Mouse (Mus musculus) liver, embryonic 16.5 days (tissue): ENCODE measurements around the gene Egr4. TPM values are rescaled to one million over a fixed set of nuclear protein-coding genes. Genes with fewer than 3 reads are reported as not detected.

ENCODE experiments used
- ATAC-seq: fragments of 200-750 bp; cut with Nextera tagmentation; 2 replicates; pipeline ENCODE4 v1.8.0; 2017; ENCODE audit warnings: low read depth, mild to moderate bottlenecking, moderate number of reproducible peaks, moderate library complexity
- H3K27ac ChIP-seq: fragments of 300-500 bp; sonication (generic); 2 replicates; pipeline ENCODE4 v1.5.1; 2014; ENCODE audit warnings: mild to moderate bottlenecking, low read length
- H3K27me3 ChIP-seq: fragments of 300-500 bp; sonication (generic); 2 replicates; pipeline ENCODE4 v1.6.1; 2014; ENCODE audit warnings: low read depth, low read length, mixed read lengths; ENCODE audit not compliant: control insufficient read depth, insufficient read depth
- H3K36me3 ChIP-seq: fragments of 300-500 bp; sonication (generic); 2 replicates; pipeline ENCODE4 v1.6.1; 2014; ENCODE audit warnings: mild to moderate bottlenecking; ENCODE audit not compliant: control insufficient read depth, insufficient read depth
- H3K4me1 ChIP-seq: fragments of 300-500 bp; sonication (generic); 2 replicates; pipeline ENCODE4 v1.6.1; 2014; ENCODE audit warnings: low read depth, low read length, mixed read lengths; ENCODE audit not compliant: control insufficient read depth
- H3K4me2 ChIP-seq: fragments of 300-500 bp; sonication (generic); 2 replicates; pipeline ENCODE4 v1.6.1; 2014; ENCODE audit warnings: low read depth, low read length, mixed read lengths
- H3K4me3 ChIP-seq: fragments of 300-500 bp; sonication (generic); 2 replicates; pipeline ENCODE4 v1.5.1; 2014; ENCODE audit warnings: low read depth, mild to moderate bottlenecking, low read length
- H3K9ac ChIP-seq: fragments of 300-500 bp; sonication (generic); 2 replicates; pipeline ENCODE4 v1.6.1; 2014; ENCODE audit warnings: low read depth, low read length
- H3K9me3 ChIP-seq: fragments of 300-500 bp; sonication (generic); replicated peaks from 2 replicates; pipeline ENCODE4 v1.6.1; 2016; ENCODE audit warnings: low read length; ENCODE audit not compliant: control insufficient read depth
- WGBS: fragments of 180-500 bp; shearing (Covaris S2); extraction: QIAGEN DNeasy Blood & Tissue Kit; methylation state at CpG from one replicate; pipeline ENCODE4 v1.1.7; 2014; ENCODE audit not compliant: insufficient replicate concordance; 5-methylcytosine and 5-hydroxymethylcytosine counted together
- polyA plus RNA-seq: library from polyadenylated mRNA; unstranded; fragments of >200 nt; fragmentation: Nextera tagmentation; extraction: Ambion mirVana; gene quantifications from 2 replicates; pipeline ENCODE4 v1.2.1, GENCODE M21; 2015

Gene Egr4
- polyA plus RNA-seq, 1 experiment from 2014 or later = not detected

DNA sequence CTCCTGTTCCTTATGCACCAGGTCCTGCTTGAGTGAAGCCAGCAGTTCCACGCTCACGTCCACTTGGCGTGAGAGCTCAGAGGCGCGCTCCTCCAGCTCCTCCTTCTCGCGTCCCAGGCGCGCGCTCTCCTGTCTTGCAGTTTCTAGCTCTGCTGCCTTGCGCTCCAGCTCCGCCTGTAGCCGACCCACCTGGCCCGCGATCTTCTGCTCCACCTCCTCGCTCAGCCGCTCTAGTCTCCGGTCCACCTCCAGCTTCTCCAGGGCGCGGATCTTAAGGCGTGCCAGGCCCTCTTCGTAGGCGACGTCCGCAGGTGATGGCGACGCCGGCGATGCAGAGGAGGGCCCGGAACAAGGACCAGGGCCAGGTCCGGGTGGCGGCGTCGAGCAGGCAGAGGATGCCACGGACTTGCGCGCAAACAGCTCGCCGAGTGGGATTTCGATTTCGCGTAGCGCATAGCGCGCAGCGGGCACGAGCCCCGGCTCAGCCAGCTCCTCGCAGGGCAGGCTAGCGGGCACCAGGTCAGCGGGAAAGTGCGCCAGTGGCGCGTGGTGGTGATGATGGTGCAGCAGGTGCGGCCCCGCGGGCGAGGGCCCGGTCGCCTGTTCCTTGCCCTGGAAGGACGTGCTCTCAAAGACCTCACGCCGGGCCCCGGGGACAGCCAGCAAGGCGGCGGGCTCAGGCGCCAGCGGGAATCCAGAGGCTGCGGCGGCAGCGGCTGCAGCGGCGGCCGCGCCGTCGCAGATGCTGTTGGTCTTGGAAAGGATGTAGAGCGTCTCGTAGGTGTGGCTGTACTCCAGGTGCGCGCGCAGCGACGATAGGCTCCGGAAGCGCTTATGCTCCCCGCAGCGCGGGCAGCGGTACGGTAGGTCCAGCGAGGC, 29.3 kb downstream of the Egr4 start:
- 0 out of 2 replicates have a peak overlapping the region, but pooled peaks have one; percentile 1 for H3K4me2 ChIP-seq
- no peak for ATAC-seq
- H3K27me3 ChIP-seq = peaks cover 35% of the 10 kb centered on the region
- 6% methylated on average over 92 of the region's 92 CpGs for WGBS
- H3K4me3 ChIP-seq = peak overlapping the region; percentile 11; the same call in 1 of the 2 replicates
- no peaks in the 10 kb centered on the region for H3K36me3 ChIP-seq
- no peak overlapping the region for H3K9ac ChIP-seq
- H3K27ac ChIP-seq = no peak overlapping the region
- H3K4me1 ChIP-seq = no peaks in the 10 kb centered on the region; the same call in 1 of the 2 replicates
- H3K9me3 ChIP-seq = no peaks in the 10 kb centered on the region

DNA sequence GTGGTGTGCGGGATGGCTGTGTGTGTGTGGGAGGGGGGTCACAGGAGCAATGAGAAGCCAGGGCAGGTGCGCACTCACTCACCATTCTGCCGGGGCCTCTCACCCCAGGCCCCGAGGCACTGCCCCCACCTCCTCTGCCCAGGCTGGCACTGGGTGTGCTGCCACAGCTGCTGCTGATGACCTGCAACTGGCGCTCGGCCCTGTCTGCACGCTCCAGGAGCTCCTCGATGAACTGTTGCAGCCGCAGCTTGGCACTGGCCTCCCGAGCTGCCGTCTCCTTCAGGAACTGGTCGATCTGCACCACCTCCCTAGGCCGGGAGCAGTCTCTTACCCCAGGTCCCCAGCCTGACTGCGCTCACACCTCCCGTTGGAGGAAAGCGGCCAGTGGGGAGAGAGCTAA, 32.7 kb downstream of the Egr4 start:
- Histone ChIP-seq H3K27ac (no peak overlapping the region), H3K4me3 (no peak overlapping the region), H3K9ac (no peak overlapping the region), H3K36me3 (no peaks in the 10 kb centered on the region), H3K4me1 (no peaks in the 10 kb centered on the region; the same call in 1 of the 2 replicates), H3K4me2 (no peak overlapping the region), H3K27me3 (peaks cover 38% of the 10 kb centered on the region), H3K9me3 (no peaks in the 10 kb centered on the region)
- ATAC-seq = no peak
- whole genome bisulfite sequencing = 65% methylated on average over 16 of the region's 16 CpGs

GRCm38 (mm10) chr6:85479979-85480378, 33.4 kb downstream of the Egr4 start:
- Histone ChIP-seq H3K4me1 (no peaks in the 10 kb centered on the region; the same call in 1 of the 2 replicates), H3K9ac (no peak overlapping the region), H3K36me3 (no peaks in the 10 kb centered on the region), H3K9me3 (no peaks in the 10 kb centered on the region), H3K27ac (no peak overlapping the region), H3K4me3 (no peak overlapping the region), H3K4me2 (no peak overlapping the region), H3K27me3 (peaks cover 32% of the 10 kb centered on the region)
- no peak for ATAC-seq
- 63% methylated on average over 5 of the region's 5 CpGs for WGBS

DNA sequence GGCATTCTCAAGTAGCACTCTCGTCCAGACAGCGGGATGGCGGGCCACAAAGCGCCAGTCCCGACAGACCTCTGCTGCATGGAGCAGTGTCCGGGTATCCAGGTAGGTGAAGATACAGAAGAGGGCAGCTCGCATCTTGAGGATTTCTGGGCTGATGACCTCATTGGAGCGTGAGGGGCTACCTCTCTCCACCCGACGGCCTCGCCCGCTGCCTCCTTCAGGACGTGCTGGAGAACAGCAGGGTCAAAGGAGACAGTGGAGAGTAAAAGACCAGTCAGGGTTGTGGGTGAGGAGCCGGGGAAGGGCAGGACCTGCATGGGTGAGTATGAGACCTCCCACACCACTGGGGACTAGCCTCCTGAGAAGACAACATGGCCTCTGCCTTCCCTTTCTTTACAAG, 35.0 kb downstream of the Egr4 start:
- ATAC-seq = no peak
- WGBS = 50% methylated on average over 14 of the region's 14 CpGs
- Histone ChIP-seq H3K4me2 (no peak overlapping the region), H3K4me3 (no peak overlapping the region), H3K36me3 (no peaks in the 10 kb centered on the region), H3K27me3 (peaks cover 16% of the 10 kb centered on the region), H3K27ac (no peak overlapping the region), H3K4me1 (no peaks in the 10 kb centered on the region), H3K9me3 (no peaks in the 10 kb centered on the region), H3K9ac (no peak overlapping the region)

- no peak for ATAC-seq
- Histone ChIP-seq H3K4me2 (no peak overlapping the region), H3K4me1 (no peaks in the 10 kb centered on the region), H3K9me3 (no peaks in the 10 kb centered on the region), H3K27me3 (peaks cover 10% of the 10 kb centered on the region), H3K36me3 (no peaks in the 10 kb centered on the region), H3K4me3 (no peak overlapping the region), H3K27ac (no peak overlapping the region), H3K9ac (no peak overlapping the region)
- WGBS = 27% methylated on average over 10 of the region's 10 CpGs
Observed at GRCm38 (mm10) chr6:85477366-85477917, 35.9 kb downstream of the Egr4 start.

DNA sequence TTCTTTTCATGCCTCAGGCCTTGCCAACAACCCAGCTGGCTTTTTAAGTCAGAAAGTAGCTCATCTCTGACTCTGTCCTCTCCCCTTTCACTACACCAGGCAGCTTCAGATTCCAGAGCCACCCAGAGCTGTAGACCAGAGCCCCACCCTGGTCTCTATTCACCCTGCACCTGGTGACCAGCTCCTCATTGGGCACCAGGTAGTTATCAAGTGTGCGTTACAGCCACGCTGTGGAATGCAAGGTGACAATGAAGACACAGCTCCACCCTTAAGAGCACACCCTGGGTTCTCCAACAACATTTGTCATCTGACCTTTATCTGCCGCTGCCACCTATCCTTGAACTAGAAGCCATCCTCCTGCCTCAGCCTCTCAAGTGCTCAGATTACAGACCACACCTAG, 37.8 kb downstream of the Egr4 start:
- Histone ChIP-seq H3K27me3 (peaks cover 6% of the 10 kb centered on the region; the same call in 1 of the 2 replicates), H3K36me3 (no peaks in the 10 kb centered on the region), H3K4me2 (no peak overlapping the region), H3K4me3 (no peak overlapping the region), H3K4me1 (no peaks in the 10 kb centered on the region), H3K9ac (no peak overlapping the region), H3K9me3 (no peaks in the 10 kb centered on the region), H3K27ac (no peak overlapping the region)
- ATAC-seq = no peak
- WGBS = 70% methylated on average over 3 of the region's 3 CpGs

GRCm38 (mm10) chr6:85472542-85472941, 40.8 kb downstream of the Egr4 start:
- H3K4me3 ChIP-seq = no peak overlapping the region
- no peak overlapping the region for H3K4me2 ChIP-seq
- H3K27ac ChIP-seq = no peak overlapping the region
- ATAC-seq = no peak
- H3K27me3 ChIP-seq = no peaks in the 10 kb centered on the region
- WGBS = 48% methylated on average over 5 of the region's 5 CpGs
- H3K9ac ChIP-seq = no peak overlapping the region
- H3K9me3 ChIP-seq = no peaks in the 10 kb centered on the region
- H3K4me1 ChIP-seq = no peaks in the 10 kb centered on the region
- peaks cover 14% of the 10 kb centered on the region for H3K36me3 ChIP-seq

DNA sequence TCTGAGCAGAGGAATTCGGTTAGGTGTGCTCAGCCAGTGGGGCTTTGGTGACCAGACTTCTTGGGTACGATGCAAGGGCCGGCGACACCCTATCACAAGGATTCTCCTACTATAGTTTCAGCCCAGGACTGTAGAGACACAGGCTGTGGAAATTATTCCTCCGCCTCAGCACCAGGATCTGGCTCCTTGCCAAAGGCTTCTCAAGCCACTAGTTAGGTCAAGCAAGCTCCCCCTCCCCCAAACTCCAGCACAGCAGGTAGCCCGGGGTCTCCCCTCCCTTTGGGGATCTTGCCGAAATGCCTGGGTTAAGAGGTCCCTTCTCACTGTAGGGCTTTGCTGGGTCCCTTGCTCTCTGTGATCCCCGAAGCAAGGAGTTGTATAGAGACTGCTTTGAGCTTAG, 41.4 kb downstream of the Egr4 start:
- Histone ChIP-seq H3K9me3 (no peaks in the 10 kb centered on the region), H3K27ac (no peak overlapping the region), H3K36me3 (peaks cover 20% of the 10 kb centered on the region), H3K4me2 (no peak overlapping the region), H3K4me3 (no peak overlapping the region), H3K4me1 (no peaks in the 10 kb centered on the region), H3K9ac (no peak overlapping the region), H3K27me3 (no peaks in the 10 kb centered on the region)
- ATAC-seq = no peak
- WGBS = 65% methylated on average over 8 of the region's 8 CpGs
